Mouse (Mus musculus): ENCODE results near the gene Wscd2. TPM values are rescaled to one million over a fixed set of nuclear protein-coding genes. Genes with fewer than 3 reads are reported as not detected.

Gene Wscd2
- polyA plus RNA-seq, 1 experiment, result not detected

- H3K79me2 ChIP-seq (ENCODE audit: control insufficient read depth, insufficient read depth), result no peaks in the 10 kb centered on the region
- H3K4me3 ChIP-seq, result no peak overlapping the region
- no peaks in the 10 kb centered on the region for H3K36me3 ChIP-seq (ENCODE audit: control insufficient read depth, insufficient read depth)
- no peak overlapping the region for H3K4me2 ChIP-seq (ENCODE audit: low read depth)
- TF ChIP-seq SRF (IDR thresholded peaks at IDR 0.05; ENCODE audit: control insufficient read depth, insufficient read length, low read depth), result no peak
- no peak for TF ChIP-seq TCF3 (IDR thresholded peaks at IDR 0.05; ENCODE audit: insufficient read length, low read depth)
- TF ChIP-seq POLR2A (IDR thresholded peaks at IDR 0.05; ENCODE audit: insufficient read length, low read depth), result no peak
- TF ChIP-seq MYOG (IDR thresholded peaks at IDR 0.05; ENCODE audit: control insufficient read depth in 1 of 3, insufficient read depth in 1 of 3, insufficient read length in 2 of 3, low read depth in 2 of 3), result no peak
- TF ChIP-seq CEBPB (IDR thresholded peaks at IDR 0.05; ENCODE audit: insufficient read depth, poor library complexity, severe bottlenecking), result no peak
- TF ChIP-seq USF1 (IDR thresholded peaks at IDR 0.05; ENCODE audit: low read depth), result no peak
- no peak for TF ChIP-seq MYOD1 (IDR thresholded peaks at IDR 0.05; ENCODE audit: control insufficient read depth in 1 of 3, insufficient read length in 2 of 3, low read depth in 2 of 3)
- TF ChIP-seq REST (IDR thresholded peaks at IDR 0.05; ENCODE audit: insufficient read depth, insufficient read length), result peak; percentile 58
- TF ChIP-seq POLR2AphosphoS2 (IDR thresholded peaks at IDR 0.05; ENCODE audit: insufficient read length, low read depth), result no peak
- H3K27me3 ChIP-seq (ENCODE audit: control insufficient read depth, insufficient read depth, insufficient read length), result peaks cover 19% of the 10 kb centered on the region
- no peak overlapping the region for H3ac ChIP-seq (ENCODE audit: control insufficient read depth, insufficient read length)
Observed at GRCm38 (mm10) chr5:113564463-113564862, 74.3 kb downstream of the Wscd2 start.

DNA sequence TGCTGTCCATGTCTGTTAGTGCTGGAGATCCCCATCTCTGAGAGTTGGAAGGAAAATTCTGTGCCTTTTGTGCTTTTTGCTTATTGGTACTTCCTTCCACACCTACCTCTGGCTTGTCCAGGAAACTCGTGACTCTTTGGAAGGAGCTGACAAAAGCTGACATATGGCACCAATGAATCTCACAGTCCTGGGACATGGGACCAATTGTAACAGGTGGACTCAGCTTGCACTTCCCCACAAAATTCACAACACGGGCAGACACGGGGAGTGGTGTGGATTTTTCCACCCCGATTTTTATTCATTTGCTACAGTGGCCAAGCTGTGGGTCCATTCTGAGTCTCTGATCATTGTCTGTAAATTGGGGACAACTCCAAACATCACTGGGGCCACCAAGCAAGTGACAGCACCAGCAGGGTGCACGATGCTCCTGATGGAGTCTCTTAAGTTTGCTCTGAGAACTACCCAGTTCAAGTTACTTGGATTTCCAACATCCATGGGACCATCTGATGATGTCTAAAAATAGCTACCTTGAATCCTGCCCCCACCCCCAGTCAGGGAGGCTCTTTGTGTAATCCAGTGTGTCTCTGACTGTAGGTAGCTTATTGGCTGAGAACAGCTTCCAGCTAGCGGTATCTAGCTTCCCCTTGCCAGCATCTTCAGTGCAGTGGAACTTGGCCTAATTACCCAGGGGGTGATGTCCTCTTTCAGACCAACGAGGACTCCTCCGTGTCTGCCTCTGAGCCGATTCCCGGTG lies 75.1 kb downstream of the Wscd2 start:
- H3K36me3 ChIP-seq (ENCODE audit: control insufficient read depth, insufficient read depth), result no peaks in the 10 kb centered on the region
- peaks cover 25% of the 10 kb centered on the region for H3K27me3 ChIP-seq (ENCODE audit: control insufficient read depth, insufficient read depth, insufficient read length)
- TF ChIP-seq E2F4 (IDR thresholded peaks at IDR 0.05; ENCODE audit: insufficient read depth) (no peak), USF1 (IDR thresholded peaks at IDR 0.05; ENCODE audit: low read depth) (no peak), CEBPB (IDR thresholded peaks at IDR 0.05; ENCODE audit: insufficient read depth, poor library complexity, severe bottlenecking) (no peak), POLR2A (IDR thresholded peaks at IDR 0.05; ENCODE audit: insufficient read length, low read depth) (no peak), TCF12 (IDR thresholded peaks at IDR 0.05; ENCODE audit: insufficient read depth, poor library complexity, severe bottlenecking) (no peak), TCF3 (IDR thresholded peaks at IDR 0.05; ENCODE audit: insufficient read length, low read depth) (no peak), MYOD1 (IDR thresholded peaks at IDR 0.05; ENCODE audit: control insufficient read depth in 1 of 3, insufficient read length in 2 of 3, low read depth in 2 of 3) (no peak), POLR2AphosphoS2 (IDR thresholded peaks at IDR 0.05; ENCODE audit: insufficient read length, low read depth) (no peak), REST (IDR thresholded peaks at IDR 0.05; ENCODE audit: insufficient read depth, insufficient read length) (no peak), SRF (IDR thresholded peaks at IDR 0.05; ENCODE audit: control insufficient read depth, insufficient read length, low read depth) (no peak), MAX (IDR thresholded peaks at IDR 0.05; ENCODE audit: low read depth) (no peak), MYOG (IDR thresholded peaks at IDR 0.05; ENCODE audit: control insufficient read depth in 1 of 3, insufficient read depth in 1 of 3, insufficient read length in 2 of 3, low read depth in 2 of 3) (no peak)
- no peak overlapping the region for H3K4me3 ChIP-seq
- H3K79me2 ChIP-seq (ENCODE audit: control insufficient read depth, insufficient read depth), result no peaks in the 10 kb centered on the region
- H3ac ChIP-seq (ENCODE audit: control insufficient read depth, insufficient read length), result no peak overlapping the region
- no peak overlapping the region for H3K4me2 ChIP-seq (ENCODE audit: low read depth)

- Histone ChIP-seq H3K27me3 (ENCODE audit: control insufficient read depth, insufficient read depth, insufficient read length) (peaks cover 28% of the 10 kb centered on the region), H3K36me3 (ENCODE audit: control insufficient read depth, insufficient read depth) (no peaks in the 10 kb centered on the region), H3K4me2 (ENCODE audit: low read depth) (no peak overlapping the region), H3K4me3 (no peak overlapping the region), H3K79me2 (ENCODE audit: control insufficient read depth, insufficient read depth) (no peaks in the 10 kb centered on the region), H3ac (ENCODE audit: control insufficient read depth, insufficient read length) (no peak overlapping the region)
- TF ChIP-seq TCF3 (IDR thresholded peaks at IDR 0.05; ENCODE audit: insufficient read length, low read depth) (no peak), REST (IDR thresholded peaks at IDR 0.05; ENCODE audit: insufficient read depth, insufficient read length) (no peak), MAX (IDR thresholded peaks at IDR 0.05; ENCODE audit: low read depth) (no peak), SRF (IDR thresholded peaks at IDR 0.05; ENCODE audit: control insufficient read depth, insufficient read length, low read depth) (no peak), USF1 (IDR thresholded peaks at IDR 0.05; ENCODE audit: low read depth) (no peak), TCF12 (IDR thresholded peaks at IDR 0.05; ENCODE audit: insufficient read depth, poor library complexity, severe bottlenecking) (no peak), POLR2A (IDR thresholded peaks at IDR 0.05; ENCODE audit: insufficient read length, low read depth) (no peak), CEBPB (IDR thresholded peaks at IDR 0.05; ENCODE audit: insufficient read depth, poor library complexity, severe bottlenecking) (no peak), MYOG (IDR thresholded peaks at IDR 0.05; ENCODE audit: control insufficient read depth in 1 of 3, insufficient read depth in 1 of 3, insufficient read length in 2 of 3, low read depth in 2 of 3) (no peak)
Observed at GRCm38 (mm10) chr5:113565858-113566257, 75.7 kb downstream of the Wscd2 start.

DNA sequence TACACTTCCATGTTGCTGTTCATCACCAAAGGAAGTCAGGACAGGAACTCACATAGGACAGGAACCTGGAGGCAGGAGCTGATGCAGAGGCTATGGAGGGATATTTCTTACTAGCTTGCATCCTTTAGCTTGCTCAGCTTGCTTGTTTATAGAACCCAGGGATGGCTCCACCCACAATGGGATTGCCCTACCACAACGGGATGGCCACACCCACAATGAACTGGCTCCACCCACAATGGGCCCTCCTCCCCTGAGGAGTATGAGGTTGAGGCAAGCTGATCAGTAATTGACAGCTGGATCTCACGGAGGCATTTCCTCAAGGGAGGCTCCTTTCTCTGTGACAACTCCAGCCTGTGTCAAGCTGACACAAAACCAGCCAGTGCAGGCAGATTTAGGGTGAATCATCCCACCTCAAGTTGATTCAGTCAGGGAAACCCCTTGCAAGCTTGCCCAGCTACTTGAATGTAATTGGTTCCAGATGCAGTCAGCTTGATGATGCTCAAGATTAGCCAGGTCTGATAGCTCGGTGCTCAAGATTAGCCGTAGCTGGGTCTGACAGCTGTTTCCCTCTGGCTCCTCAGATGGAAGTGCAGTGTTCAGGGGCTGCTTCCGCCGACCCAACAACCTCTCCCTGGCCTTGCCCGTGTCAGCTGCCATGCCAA lies 80.1 kb downstream of the Wscd2 start:
- Histone ChIP-seq H3ac (ENCODE audit: control insufficient read depth, insufficient read length) (no peak overlapping the region), H3K79me2 (ENCODE audit: control insufficient read depth, insufficient read depth) (no peaks in the 10 kb centered on the region), H3K4me2 (ENCODE audit: low read depth) (no peak overlapping the region), H3K27me3 (ENCODE audit: control insufficient read depth, insufficient read depth, insufficient read length) (peaks cover 57% of the 10 kb centered on the region), H3K36me3 (ENCODE audit: control insufficient read depth, insufficient read depth) (no peaks in the 10 kb centered on the region), H3K4me3 (no peak overlapping the region)
- TF ChIP-seq USF1 (IDR thresholded peaks at IDR 0.05; ENCODE audit: low read depth), result no peak
- TF ChIP-seq MYOG (IDR thresholded peaks at IDR 0.05; ENCODE audit: control insufficient read depth in 1 of 3, insufficient read depth in 1 of 3, insufficient read length in 2 of 3, low read depth in 2 of 3), result no peak
- no peak for TF ChIP-seq TCF3 (IDR thresholded peaks at IDR 0.05; ENCODE audit: insufficient read length, low read depth)
- TF ChIP-seq POLR2AphosphoS2 (IDR thresholded peaks at IDR 0.05; ENCODE audit: insufficient read length, low read depth), result no peak
- no peak for TF ChIP-seq MAX (IDR thresholded peaks at IDR 0.05; ENCODE audit: low read depth)
- TF ChIP-seq SRF (IDR thresholded peaks at IDR 0.05; ENCODE audit: control insufficient read depth, insufficient read length, low read depth), result no peak
- no peak for TF ChIP-seq TCF12 (IDR thresholded peaks at IDR 0.05; ENCODE audit: insufficient read depth, poor library complexity, severe bottlenecking)
- TF ChIP-seq POLR2A (IDR thresholded peaks at IDR 0.05; ENCODE audit: insufficient read length, low read depth), result no peak
- TF ChIP-seq E2F4 (IDR thresholded peaks at IDR 0.05; ENCODE audit: insufficient read depth), result no peak
- no peak for TF ChIP-seq REST (IDR thresholded peaks at IDR 0.05; ENCODE audit: insufficient read depth, insufficient read length)
- no peak for TF ChIP-seq CEBPB (IDR thresholded peaks at IDR 0.05; ENCODE audit: insufficient read depth, poor library complexity, severe bottlenecking)
- TF ChIP-seq MYOD1 (IDR thresholded peaks at IDR 0.05; ENCODE audit: control insufficient read depth in 1 of 3, insufficient read length in 2 of 3, low read depth in 2 of 3), result no peak
